Mouse (Mus musculus): Measurements from ENCODE around the gene Cep85l. TPM values are rescaled to one million over a fixed set of nuclear protein-coding genes. Genes with fewer than 3 reads are reported as not detected.

Cep85l gene
- polyA plus RNA-seq (2015; fragmentation: Nextera tagmentation; extraction: Ambion mirVana): 1.5 and 1.9 TPM in 2 replicates

- Histone ChIP-seq H3K27me3 (replicated peaks; ENCODE audit: control insufficient read depth, insufficient read depth, low read length) (no peaks in the 10 kb centered on the region), H3K36me3 (ENCODE audit: control insufficient read depth, insufficient read depth) (no peaks in the 10 kb centered on the region), H3K4me1 (replicated peaks; ENCODE audit: control insufficient read depth, insufficient read depth, low read length) (0 out of 2 replicates have a peak, but pooled peaks cover 4% of the 10 kb centered on the region), H3K27ac (ENCODE audit: low read depth, low read length) (peak within 1 kb of the TSS; percentile 89), H3K4me3 (ENCODE audit: low read depth, low read length) (peak within 1 kb of the TSS; percentile 72), H3K4me2 (replicated peaks; ENCODE audit: low read depth) (peak within 1 kb of the TSS; percentile 87), H3K9ac (ENCODE audit: low read depth, low read length) (peak within 1 kb of the TSS; percentile 87), H3K9me3 (ENCODE audit: control insufficient read depth) (no peaks in the 10 kb centered on the region)
- no peak for TF ChIP-seq CTCF (IDR thresholded peaks at IDR 0.05; ENCODE audit: low read depth)
- ATAC-seq: peak; percentile 95
- WGBS: under 1% methylated on average over 22 of the region's 31 CpGs
These were observed at the start of gene Cep85l for GRCm38 (mm10) chr10:53379709-53380106. Gene Cep85l, minus strand, starts transcription at chr10:53379947.

GRCm38 (mm10) chr10:53428695-53429447, 49.1 kb upstream of the Cep85l start:
- no peaks in the 10 kb centered on the region for H3K27me3 ChIP-seq (replicated peaks; ENCODE audit: control insufficient read depth, insufficient read depth, low read length)
- no peak for ATAC-seq
- WGBS: 48% methylated on average over 7 of the region's 7 CpGs
- no peaks in the 10 kb centered on the region for H3K36me3 ChIP-seq (ENCODE audit: control insufficient read depth, insufficient read depth)
- no peak overlapping the region for H3K9ac ChIP-seq (ENCODE audit: low read depth, low read length)
- no peaks in the 10 kb centered on the region for H3K4me1 ChIP-seq (replicated peaks; ENCODE audit: control insufficient read depth, insufficient read depth, low read length)
- H3K4me2 ChIP-seq (replicated peaks; ENCODE audit: low read depth): no peak overlapping the region
- H3K9me3 ChIP-seq (ENCODE audit: control insufficient read depth): no peaks in the 10 kb centered on the region
- no peak overlapping the region for H3K27ac ChIP-seq (ENCODE audit: low read depth, low read length)
- TF ChIP-seq CTCF (IDR thresholded peaks at IDR 0.05; ENCODE audit: low read depth): no peak
- no peak overlapping the region for H3K4me3 ChIP-seq (ENCODE audit: low read depth, low read length)

GRCm38 (mm10) chr10:53426524-53426923, 46.8 kb upstream of the Cep85l start:
- no peak overlapping the region for H3K9ac ChIP-seq (ENCODE audit: low read depth, low read length)
- 84% methylated on average over 2 of the region's 2 CpGs for WGBS

GRCm38 (mm10) chr10:53423091-53423490, 43.3 kb upstream of the Cep85l start:
- H3K4me2 ChIP-seq (replicated peaks; ENCODE audit: low read depth): no peak overlapping the region
- no peak overlapping the region for H3K4me3 ChIP-seq (ENCODE audit: low read depth, low read length)
- no peak overlapping the region for H3K9ac ChIP-seq (ENCODE audit: low read depth, low read length)
- H3K4me1 ChIP-seq (replicated peaks; ENCODE audit: control insufficient read depth, insufficient read depth, low read length): no peaks in the 10 kb centered on the region
- no peak for ATAC-seq
- 97% methylated on average over 1 of the region's 1 CpGs for WGBS
- no peaks in the 10 kb centered on the region for H3K9me3 ChIP-seq (ENCODE audit: control insufficient read depth)
- no peaks in the 10 kb centered on the region for H3K27me3 ChIP-seq (replicated peaks; ENCODE audit: control insufficient read depth, insufficient read depth, low read length)
- no peak for TF ChIP-seq CTCF (IDR thresholded peaks at IDR 0.05; ENCODE audit: low read depth)
- H3K36me3 ChIP-seq (ENCODE audit: control insufficient read depth, insufficient read depth): no peaks in the 10 kb centered on the region
- H3K27ac ChIP-seq (ENCODE audit: low read depth, low read length): no peak overlapping the region

More at GRCm38 (mm10) chr10:53426524-53426923, 46.8 kb upstream of the Cep85l start:
- Histone ChIP-seq H3K9me3 (ENCODE audit: control insufficient read depth) (no peaks in the 10 kb centered on the region), H3K4me1 (replicated peaks; ENCODE audit: control insufficient read depth, insufficient read depth, low read length) (no peaks in the 10 kb centered on the region), H3K4me2 (replicated peaks; ENCODE audit: low read depth) (no peak overlapping the region), H3K4me3 (ENCODE audit: low read depth, low read length) (no peak overlapping the region), H3K27ac (ENCODE audit: low read depth, low read length) (no peak overlapping the region), H3K36me3 (ENCODE audit: control insufficient read depth, insufficient read depth) (no peaks in the 10 kb centered on the region), H3K27me3 (replicated peaks; ENCODE audit: control insufficient read depth, insufficient read depth, low read length) (no peaks in the 10 kb centered on the region)
- ATAC-seq: no peak
- no peak for TF ChIP-seq CTCF (IDR thresholded peaks at IDR 0.05; ENCODE audit: low read depth)

GRCm38 (mm10) chr10:53422206-53422605, 42.5 kb upstream of the Cep85l start:
- TF ChIP-seq CTCF (IDR thresholded peaks at IDR 0.05; ENCODE audit: low read depth): no peak
- no peak for ATAC-seq
- 45% methylated on average over 1 of the region's 1 CpGs for WGBS
- H3K4me3 ChIP-seq (ENCODE audit: low read depth, low read length): no peak overlapping the region
- no peaks in the 10 kb centered on the region for H3K36me3 ChIP-seq (ENCODE audit: control insufficient read depth, insufficient read depth)
- no peaks in the 10 kb centered on the region for H3K4me1 ChIP-seq (replicated peaks; ENCODE audit: control insufficient read depth, insufficient read depth, low read length)
- H3K9me3 ChIP-seq (ENCODE audit: control insufficient read depth): no peaks in the 10 kb centered on the region
- H3K27ac ChIP-seq (ENCODE audit: low read depth, low read length): no peak overlapping the region
- no peak overlapping the region for H3K9ac ChIP-seq (ENCODE audit: low read depth, low read length)
- no peak overlapping the region for H3K4me2 ChIP-seq (replicated peaks; ENCODE audit: low read depth)
- no peaks in the 10 kb centered on the region for H3K27me3 ChIP-seq (replicated peaks; ENCODE audit: control insufficient read depth, insufficient read depth, low read length)

GRCm38 (mm10) chr10:53421613-53422012, 41.9 kb upstream of the Cep85l start:
- Histone ChIP-seq H3K27ac (ENCODE audit: low read depth, low read length) (no peak overlapping the region), H3K9ac (ENCODE audit: low read depth, low read length) (no peak overlapping the region), H3K36me3 (ENCODE audit: control insufficient read depth, insufficient read depth) (no peaks in the 10 kb centered on the region), H3K4me3 (ENCODE audit: low read depth, low read length) (no peak overlapping the region), H3K4me2 (replicated peaks; ENCODE audit: low read depth) (no peak overlapping the region), H3K27me3 (replicated peaks; ENCODE audit: control insufficient read depth, insufficient read depth, low read length) (no peaks in the 10 kb centered on the region), H3K4me1 (replicated peaks; ENCODE audit: control insufficient read depth, insufficient read depth, low read length) (no peaks in the 10 kb centered on the region), H3K9me3 (ENCODE audit: control insufficient read depth) (no peaks in the 10 kb centered on the region)
- WGBS: 72% methylated on average over 6 of the region's 6 CpGs
- ATAC-seq: no peak
- TF ChIP-seq CTCF (IDR thresholded peaks at IDR 0.05; ENCODE audit: low read depth): no peak

All from intestine, postnatal 0 days (tissue).